Mouse (Mus musculus): Measurements from ENCODE around the gene Psmd11. TPM values are rescaled to one million over a fixed set of nuclear protein-coding genes. Genes with fewer than 3 reads are reported as not detected.
"Not testable (repeated sequence)": the region's sequence is repeated elsewhere in the genome, so short reads cannot be mapped to it uniquely, and the experiment has no call there.

Psmd11 gene
- polyA plus RNA-seq, 1 experiment from 2014 or later = 296 TPM

DNA sequence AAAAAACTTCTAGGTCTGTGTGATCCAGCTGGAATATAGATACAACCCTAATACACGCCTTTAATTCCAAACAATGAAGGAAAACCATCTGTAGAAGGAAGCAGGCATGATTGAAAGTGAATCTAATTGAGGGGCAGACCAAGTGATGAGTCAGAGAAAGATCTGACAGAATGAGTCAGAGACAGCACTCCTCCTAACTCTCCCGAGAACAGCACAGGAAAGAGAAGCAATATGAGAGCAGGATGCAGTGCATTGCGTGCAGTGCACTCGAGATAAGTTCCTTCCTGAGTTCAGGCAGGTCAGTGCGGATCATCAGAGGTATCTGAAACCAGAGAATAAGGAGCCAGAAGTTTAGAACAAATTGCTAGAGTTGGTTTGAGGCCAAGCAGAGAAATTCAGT is 11.3 kb upstream of the Psmd11 start:
- no peaks in the 10 kb centered on the region for H3K27me3 ChIP-seq (ENCODE audit: insufficient read depth, low read length)
- no peak for TF ChIP-seq CTCF (IDR thresholded peaks at IDR 0.05; ENCODE audit: low read depth)
- DNase-seq = no peak
- H3K36me3 ChIP-seq (ENCODE audit: insufficient read depth) = 0 out of 2 replicates have a peak, but pooled peaks cover 13% of the 10 kb centered on the region
- no peaks in the 10 kb centered on the region for H3K9me3 ChIP-seq (ENCODE audit: low read depth, low read length)
- 83% methylated on average over 5 of the region's 5 CpGs for WGBS
- no peak for ATAC-seq (ENCODE audit: insufficient read depth)
- no peaks in the 10 kb centered on the region for H3K4me1 ChIP-seq (ENCODE audit: insufficient read depth)
- H3K4me3 ChIP-seq (ENCODE audit: low read depth, low read length) = no peak overlapping the region
- no peak overlapping the region for H3K9ac ChIP-seq
- H3K4me2 ChIP-seq = no peak overlapping the region
- H3K27ac ChIP-seq (ENCODE audit: low read depth) = no peak overlapping the region

DNA sequence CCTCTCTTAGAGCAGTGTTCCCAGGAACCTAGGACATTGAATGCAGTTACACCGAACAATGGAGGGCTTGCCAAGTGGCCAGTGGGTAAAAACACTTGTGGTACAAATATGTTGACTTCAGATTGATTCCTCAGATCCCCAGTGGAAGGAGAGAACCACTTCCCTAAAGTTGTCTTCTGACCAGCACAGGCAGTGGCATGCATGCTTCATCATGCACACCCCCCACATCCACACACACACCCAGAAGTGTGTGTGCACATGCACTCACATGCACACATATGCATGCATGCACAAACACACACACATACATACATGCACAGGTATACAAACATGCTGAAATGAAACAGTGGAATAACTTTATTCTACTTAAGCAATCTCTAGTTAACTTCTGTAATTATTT is 8.7 kb upstream of the Psmd11 start:
- Histone ChIP-seq H3K4me3 (ENCODE audit: low read depth, low read length) (no peak overlapping the region), H3K4me1 (ENCODE audit: insufficient read depth) (no peaks in the 10 kb centered on the region), H3K4me2 (no peak overlapping the region), H3K36me3 (ENCODE audit: insufficient read depth) (0 out of 2 replicates have a peak, but pooled peaks cover 9% of the 10 kb centered on the region), H3K27ac (ENCODE audit: low read depth) (no peak overlapping the region), H3K27me3 (ENCODE audit: insufficient read depth, low read length) (no peaks in the 10 kb centered on the region), H3K9ac (no peak overlapping the region), H3K9me3 (ENCODE audit: low read depth, low read length) (no peaks in the 10 kb centered on the region)
- DNase-seq (no peak), ATAC-seq (ENCODE audit: insufficient read depth) (no peak)
- WGBS = 83% methylated on average over 1 of the region's 1 CpGs
- no peak for TF ChIP-seq CTCF (IDR thresholded peaks at IDR 0.05; ENCODE audit: low read depth)

DNA sequence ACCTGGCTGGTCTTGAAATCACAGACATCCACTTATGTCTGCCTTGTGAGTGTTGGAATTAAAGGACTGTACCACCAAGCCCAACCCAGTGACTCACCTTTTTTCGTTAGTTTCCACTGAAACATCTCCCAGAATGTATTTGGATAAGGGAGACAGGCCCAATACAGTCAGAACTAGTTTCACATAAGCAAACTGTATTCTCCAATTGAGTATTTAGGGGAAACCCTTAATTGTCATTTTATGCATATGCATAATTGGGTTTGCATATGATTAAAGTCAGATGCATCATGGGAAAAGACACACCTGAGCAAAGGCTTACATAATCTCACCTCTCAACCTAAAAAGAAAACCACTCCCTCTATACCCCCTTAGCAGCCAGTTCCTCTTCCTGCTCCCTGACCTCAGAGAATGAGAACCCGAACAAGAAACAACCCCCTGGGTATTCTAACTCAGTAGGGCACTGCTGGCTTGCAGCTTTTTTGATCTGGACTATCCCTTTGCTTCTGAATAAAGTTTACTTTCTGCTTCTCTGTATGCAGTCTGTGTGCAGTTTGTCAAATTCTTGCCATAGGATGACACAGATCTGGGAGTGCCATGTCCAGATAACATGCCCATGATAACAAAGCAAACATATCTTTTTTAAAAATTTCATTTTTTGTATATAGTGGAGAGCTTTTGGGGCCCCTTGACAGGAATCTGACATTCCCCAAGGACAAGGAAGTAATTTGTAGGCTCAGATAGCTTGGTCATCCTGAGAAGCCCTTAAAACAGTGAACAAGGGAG is 8.0 kb upstream of the Psmd11 start:
- H3K36me3 ChIP-seq (ENCODE audit: insufficient read depth) = 0 out of 2 replicates have a peak, but pooled peaks cover 3% of the 10 kb centered on the region
- no peaks in the 10 kb centered on the region for H3K4me1 ChIP-seq (ENCODE audit: insufficient read depth)
- H3K27ac ChIP-seq (ENCODE audit: low read depth) = no peak overlapping the region
- H3K27me3 ChIP-seq (ENCODE audit: insufficient read depth, low read length) = no peaks in the 10 kb centered on the region
- WGBS = 51% methylated on average over 2 of the region's 2 CpGs
- no peak for ATAC-seq (ENCODE audit: insufficient read depth)
- TF ChIP-seq CTCF (IDR thresholded peaks at IDR 0.05; ENCODE audit: low read depth) = no peak
- H3K4me3 ChIP-seq (ENCODE audit: low read depth, low read length) = no peak overlapping the region
- no peak overlapping the region for H3K4me2 ChIP-seq
- DNase-seq = no peak
- H3K9me3 ChIP-seq (ENCODE audit: low read depth, low read length) = no peaks in the 10 kb centered on the region
- no peak overlapping the region for H3K9ac ChIP-seq

DNA sequence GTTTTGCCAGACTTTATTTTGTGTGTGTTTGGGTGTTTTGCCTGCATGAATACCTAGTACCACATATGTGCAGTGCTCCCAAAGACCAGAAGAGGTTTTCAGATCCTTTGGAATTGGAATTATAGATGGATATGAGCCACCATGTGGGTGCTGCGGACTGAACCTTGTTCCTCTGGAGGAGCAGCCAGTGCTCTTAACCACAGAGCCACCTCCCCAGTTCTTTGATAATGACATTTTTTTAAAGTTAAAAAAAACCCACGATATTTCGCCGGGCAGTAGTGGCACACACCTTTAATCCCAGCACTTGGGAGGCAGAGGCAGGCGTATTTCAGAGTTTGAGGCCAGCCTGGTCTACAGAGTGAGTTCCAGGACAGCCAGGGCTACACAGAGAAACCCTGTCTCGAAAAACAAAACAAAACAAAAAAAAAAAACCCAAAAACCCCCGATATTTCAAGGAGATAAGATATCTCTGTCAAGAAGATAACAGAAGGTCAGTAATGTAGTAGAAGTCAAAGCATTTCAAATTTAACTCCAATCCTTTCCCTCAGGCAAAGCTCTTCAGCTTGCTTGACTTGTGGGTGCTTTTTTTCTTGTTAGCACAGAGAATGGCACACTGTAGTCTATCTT is 6.9 kb upstream of the Psmd11 start:
- H3K27ac ChIP-seq (ENCODE audit: low read depth) = no peak overlapping the region
- no peaks in the 10 kb centered on the region for H3K36me3 ChIP-seq (ENCODE audit: insufficient read depth)
- DNase-seq (no peak), ATAC-seq (ENCODE audit: insufficient read depth) (no peak)
- TF ChIP-seq CTCF (IDR thresholded peaks at IDR 0.05; ENCODE audit: low read depth) = no peak
- H3K4me3 ChIP-seq (ENCODE audit: low read depth, low read length) = no peak overlapping the region
- no peaks in the 10 kb centered on the region for H3K27me3 ChIP-seq (ENCODE audit: insufficient read depth, low read length)
- H3K4me1 ChIP-seq (ENCODE audit: insufficient read depth) = no peaks in the 10 kb centered on the region
- WGBS = 74% methylated on average over 7 of the region's 7 CpGs
- H3K9ac ChIP-seq = no peak overlapping the region
- no peak overlapping the region for H3K4me2 ChIP-seq
- no peaks in the 10 kb centered on the region for H3K9me3 ChIP-seq (ENCODE audit: low read depth, low read length)

DNA sequence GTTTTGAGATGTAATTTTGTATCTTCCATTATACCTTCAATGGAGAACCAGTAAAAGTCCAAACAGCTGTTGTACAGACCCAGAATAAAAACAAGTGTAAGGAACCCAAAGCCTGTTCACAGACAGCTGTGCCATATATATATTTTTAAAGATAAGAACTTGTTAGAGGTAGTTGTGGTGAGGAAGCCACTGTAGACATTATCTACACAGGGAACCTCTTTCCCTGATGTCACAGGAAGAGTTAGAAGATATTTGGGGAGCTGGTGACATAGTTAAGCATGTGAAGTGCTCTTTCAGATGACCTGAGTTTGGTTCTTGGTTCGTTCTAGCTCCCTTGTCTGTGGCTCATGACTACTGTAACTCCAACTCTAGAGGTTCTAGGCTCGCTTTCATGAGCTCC is 3.7 kb upstream of the Psmd11 start:
- no peaks in the 10 kb centered on the region for H3K36me3 ChIP-seq (ENCODE audit: insufficient read depth)
- no peak for ATAC-seq (ENCODE audit: insufficient read depth)
- no peaks in the 10 kb centered on the region for H3K27me3 ChIP-seq (ENCODE audit: insufficient read depth, low read length)
- H3K27ac ChIP-seq (ENCODE audit: low read depth) = no peak overlapping the region
- no peaks in the 10 kb centered on the region for H3K9me3 ChIP-seq (ENCODE audit: low read depth, low read length)
- no peak overlapping the region for H3K4me3 ChIP-seq (ENCODE audit: low read depth, low read length)
- no peaks in the 10 kb centered on the region for H3K4me1 ChIP-seq (ENCODE audit: insufficient read depth)
- 74% methylated on average over 2 of the region's 2 CpGs for WGBS
- TF ChIP-seq CTCF (IDR thresholded peaks at IDR 0.05; ENCODE audit: low read depth) = no peak
- H3K4me2 ChIP-seq = no peak overlapping the region
- DNase-seq = no peak
- no peak overlapping the region for H3K9ac ChIP-seq

DNA sequence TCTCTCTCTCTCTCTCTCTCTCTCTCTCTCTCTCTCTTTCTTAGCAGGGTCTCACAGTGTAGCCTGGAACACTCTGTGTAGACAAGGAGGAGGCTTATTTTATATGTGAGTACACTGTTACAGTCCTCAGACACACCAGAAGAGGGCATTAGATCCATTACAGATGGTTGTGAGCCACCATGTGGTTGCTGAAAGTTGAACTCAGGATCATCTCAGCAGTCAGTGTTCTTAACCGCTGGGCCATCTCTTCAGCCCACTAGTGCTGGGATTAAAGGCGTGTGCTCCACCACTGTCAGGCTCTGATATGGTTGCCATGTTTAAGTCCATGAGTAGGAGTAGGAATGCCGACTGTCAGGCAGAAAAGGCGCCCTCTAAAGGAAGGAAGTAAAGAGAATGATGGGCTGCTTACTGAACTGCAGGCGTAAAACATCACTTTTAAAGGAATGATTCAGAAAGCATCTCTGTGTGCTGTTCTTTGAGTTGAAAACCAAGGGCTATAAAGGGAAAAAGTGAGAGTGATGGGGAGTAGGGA is 3.1 kb upstream of the Psmd11 start:
- DNase-seq (no peak), ATAC-seq (ENCODE audit: insufficient read depth) (no peak)
- TF ChIP-seq CTCF (IDR thresholded peaks at IDR 0.05; ENCODE audit: low read depth) = no peak
- no peak overlapping the region for H3K9ac ChIP-seq
- no peaks in the 10 kb centered on the region for H3K36me3 ChIP-seq (ENCODE audit: insufficient read depth)
- H3K4me2 ChIP-seq = no peak overlapping the region
- H3K27me3 ChIP-seq (ENCODE audit: insufficient read depth, low read length) = no peaks in the 10 kb centered on the region
- H3K27ac ChIP-seq (ENCODE audit: low read depth) = no peak overlapping the region
- 61% methylated on average over 5 of the region's 5 CpGs for WGBS
- H3K9me3 ChIP-seq (ENCODE audit: low read depth, low read length) = no peaks in the 10 kb centered on the region
- no peak overlapping the region for H3K4me3 ChIP-seq (ENCODE audit: low read depth, low read length)
- no peaks in the 10 kb centered on the region for H3K4me1 ChIP-seq (ENCODE audit: insufficient read depth)

DNA sequence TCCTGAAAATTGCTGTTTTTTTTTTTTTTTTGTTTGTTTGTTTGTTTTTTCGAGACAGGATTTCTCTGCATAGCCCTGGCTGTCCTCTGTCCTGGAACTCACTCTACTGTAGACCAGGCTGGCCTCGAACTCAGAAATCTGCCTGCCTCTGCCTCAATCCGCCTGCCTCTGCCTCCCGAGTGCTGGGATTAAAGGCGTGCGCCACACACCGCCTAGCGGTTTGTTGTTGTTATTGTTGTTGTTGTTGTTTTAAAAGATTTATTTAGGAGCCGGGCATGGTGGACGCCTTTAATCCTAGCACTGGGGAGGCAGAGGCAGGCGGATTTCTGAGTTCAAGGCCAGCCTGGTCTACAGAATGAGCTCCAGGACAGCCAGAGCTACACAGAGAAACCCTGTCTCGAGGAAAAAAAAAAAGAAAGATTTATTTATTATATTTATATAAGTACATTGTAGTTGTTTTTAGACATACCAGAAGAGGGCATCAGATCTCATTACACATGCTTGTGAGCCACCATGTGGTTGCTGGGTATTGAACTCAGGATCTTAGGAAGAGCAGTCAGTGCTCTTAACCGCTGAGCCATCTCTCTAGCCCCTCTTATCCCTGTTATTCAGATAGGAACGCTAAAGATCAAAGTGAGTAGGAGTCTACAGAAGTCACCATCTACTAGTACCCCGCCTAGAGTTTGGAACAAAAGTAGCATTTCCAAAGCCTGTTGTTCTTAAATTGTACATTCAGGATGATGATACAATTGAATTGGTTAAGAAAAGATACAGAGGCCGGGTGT is 2.2 kb upstream of the Psmd11 start:
- not testable (repeated sequence) for H3K4me2 ChIP-seq; H3K27ac ChIP-seq (ENCODE audit: low read depth); H3K9ac ChIP-seq; ATAC-seq (ENCODE audit: insufficient read depth); H3K4me3 ChIP-seq (ENCODE audit: low read depth, low read length); H3K4me1 ChIP-seq (ENCODE audit: insufficient read depth); H3K27me3 ChIP-seq (ENCODE audit: insufficient read depth, low read length); H3K9me3 ChIP-seq (ENCODE audit: low read depth, low read length); H3K36me3 ChIP-seq (ENCODE audit: insufficient read depth); DNase-seq
- WGBS = 78% methylated on average over 16 of the region's 16 CpGs

Data from lung, embryonic 14.5 days (tissue).